Mouse (Mus musculus) mature B cell (primary cell): ENCODE measurements around the gene Kmt5a.
"Not testable (repeated sequence)": the region's sequence is repeated elsewhere in the genome, so short reads cannot be mapped to it uniquely, and the experiment has no call there.

Source experiments
- in situ Hi-C: fragments of 300-500 bp; cut with MboI; formaldehyde crosslinking; loops from 2 replicates; pipeline ENCODE4 v1.14.3; 2019

The Kmt5a gene

GRCm38 (mm10) chr5:124445621-124446293 is 6.0 kb downstream of the Kmt5a start:
- in situ Hi-C loops = no loop called here

- in situ Hi-C loops = no loop called here
These were observed 6.7 kb downstream of the Kmt5a start for GRCm38 (mm10) chr5:124446301-124446881.

DNA sequence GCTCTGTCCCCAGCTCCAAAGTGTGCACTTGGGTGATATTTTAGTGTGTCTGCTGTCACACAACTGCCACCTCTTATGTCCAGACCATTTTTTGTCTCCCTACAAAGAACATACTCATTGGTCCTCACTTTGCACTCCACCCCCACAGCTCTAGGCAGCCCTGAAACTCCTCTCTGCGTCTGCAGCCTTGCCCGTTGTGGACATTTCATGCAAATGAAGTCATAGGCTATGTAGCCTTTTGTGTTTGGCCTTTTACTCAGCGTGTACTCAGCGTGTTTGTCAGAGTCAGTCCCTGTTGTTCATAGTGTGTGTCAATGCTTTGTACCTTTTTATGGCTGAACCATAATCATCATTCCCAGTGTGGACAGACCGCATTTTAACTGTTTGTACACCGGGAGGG is 9.8 kb downstream of the Kmt5a start:
- in situ Hi-C loops = no loop called here

DNA sequence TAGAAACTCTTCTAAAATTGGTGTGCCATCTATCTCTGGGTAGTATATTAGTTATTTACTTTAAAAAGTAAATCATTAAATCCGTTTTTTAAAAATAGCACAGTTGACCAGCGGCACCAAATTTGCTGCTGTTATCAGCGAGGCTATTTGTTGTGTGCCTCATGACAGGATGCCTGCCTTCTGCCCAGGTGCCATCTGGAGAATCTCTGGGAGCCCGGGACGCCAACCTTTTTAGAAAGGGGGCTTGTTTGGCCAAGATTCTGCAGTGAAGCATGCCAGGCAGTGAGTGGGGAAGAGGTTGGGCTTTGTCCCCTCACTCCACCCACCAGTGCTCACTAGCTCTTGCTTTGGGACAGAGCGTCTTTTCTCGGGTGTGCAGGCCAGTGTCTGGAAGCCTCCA is 10.3 kb downstream of the Kmt5a start:
- in situ Hi-C loops = no loop called here

DNA sequence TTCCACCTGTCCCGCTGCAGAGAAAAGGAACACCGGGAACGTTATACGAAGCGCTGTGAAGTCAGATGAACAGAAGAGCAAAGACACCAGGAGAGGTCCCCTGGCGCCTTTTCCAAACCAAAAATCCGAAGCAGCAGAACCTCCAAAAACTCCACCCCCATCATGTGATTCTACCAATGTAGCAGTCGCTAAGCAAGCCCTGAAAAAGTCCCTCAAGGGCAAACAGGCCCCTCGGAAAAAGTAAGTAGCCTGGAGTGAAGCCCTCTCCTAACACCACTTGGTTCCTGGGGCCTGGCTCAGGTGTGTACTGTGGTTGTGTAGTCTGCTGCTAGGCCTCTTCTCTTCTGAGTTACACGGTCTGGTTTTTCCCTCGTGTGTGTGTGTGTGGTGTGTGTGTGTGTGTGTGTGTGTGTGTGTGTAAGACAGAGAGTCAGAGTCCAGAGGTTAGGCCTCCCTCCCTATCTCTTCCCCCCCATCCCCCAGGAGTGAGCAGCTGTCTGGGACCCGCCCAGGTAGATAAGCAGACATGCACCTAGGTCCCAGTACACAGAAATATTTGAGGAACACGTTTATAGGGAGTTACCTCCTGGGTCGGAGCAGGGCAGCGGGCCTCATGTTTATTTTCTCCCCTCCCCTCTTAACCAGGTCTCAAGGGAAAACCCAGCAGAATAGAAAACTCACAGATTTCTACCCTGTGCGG is 11.1 kb downstream of the Kmt5a start:
- in situ Hi-C loops = no loop called here

DNA sequence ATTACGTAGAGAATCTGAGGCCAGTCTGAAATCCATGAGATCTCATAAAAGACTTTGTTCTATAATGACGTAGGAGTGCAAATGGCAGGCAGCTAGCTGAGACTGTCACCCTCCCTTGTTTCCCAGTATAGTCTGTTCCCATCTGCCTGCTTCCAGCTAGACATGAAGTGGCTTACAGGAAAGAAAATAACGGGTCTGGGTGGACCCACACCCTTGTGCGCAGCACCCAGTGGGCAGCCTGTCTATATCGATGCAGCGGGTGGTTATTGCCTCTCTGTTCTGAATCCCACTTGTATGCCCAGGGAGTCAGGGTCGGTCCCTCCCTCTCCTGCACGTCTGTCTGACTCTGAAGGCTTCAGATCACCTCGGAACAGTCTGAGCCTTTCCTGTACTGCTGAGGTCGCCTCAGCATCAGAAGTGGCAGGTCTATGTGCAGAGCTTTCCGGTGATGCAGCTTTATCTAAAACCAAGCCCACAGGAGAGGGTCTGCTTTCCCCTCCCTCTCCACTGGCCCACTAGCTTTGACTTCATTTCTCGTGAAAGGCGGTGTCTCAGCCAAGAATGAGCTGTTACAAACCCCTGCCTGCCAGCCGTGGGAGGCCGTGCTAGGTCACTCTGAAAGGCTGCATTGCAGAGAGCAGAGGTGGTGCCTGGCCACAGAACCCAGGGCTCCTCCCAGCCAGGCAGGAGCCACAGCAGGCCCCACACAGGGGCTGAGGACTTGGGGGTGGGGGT is 12.9 kb downstream of the Kmt5a start:
- in situ Hi-C loops = no loop called here

DNA sequence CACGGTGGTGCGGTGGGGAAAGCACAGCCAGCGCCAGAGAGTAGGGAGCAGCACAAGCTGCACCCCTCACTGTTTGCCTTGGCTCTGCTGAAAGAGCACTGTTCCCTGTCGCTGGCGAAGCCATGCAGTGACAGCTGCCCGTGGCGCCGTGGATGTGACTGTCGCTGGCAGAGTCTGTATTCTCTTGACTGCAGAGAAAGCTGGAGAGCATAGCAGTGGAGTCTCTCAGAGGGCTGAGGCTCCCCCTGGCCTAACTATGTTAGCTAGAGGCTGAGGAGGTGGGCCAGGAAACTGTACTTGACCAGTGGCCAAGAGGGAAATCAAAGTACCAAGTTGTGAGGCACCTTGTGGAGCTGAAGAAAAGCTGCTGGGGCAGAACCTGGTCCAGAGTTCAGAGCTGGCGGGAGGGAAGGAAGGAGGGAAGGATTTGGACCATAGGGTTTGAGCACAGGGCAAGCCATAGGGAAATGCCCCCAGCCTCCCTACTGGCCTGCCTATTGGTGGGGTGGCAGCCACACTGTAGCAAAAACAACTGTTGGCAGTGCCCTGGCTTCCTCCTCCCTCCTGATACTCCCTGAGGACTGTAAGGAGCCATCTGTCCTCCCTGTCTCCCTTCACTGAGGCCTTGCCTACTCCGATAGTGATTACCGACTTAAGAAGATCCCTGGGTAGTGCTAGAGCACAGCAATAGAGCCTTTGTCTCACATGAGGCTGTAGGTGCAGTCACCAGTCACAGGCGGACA is 13.8 kb downstream of the Kmt5a start:
- in situ Hi-C loops = no loop called here

DNA sequence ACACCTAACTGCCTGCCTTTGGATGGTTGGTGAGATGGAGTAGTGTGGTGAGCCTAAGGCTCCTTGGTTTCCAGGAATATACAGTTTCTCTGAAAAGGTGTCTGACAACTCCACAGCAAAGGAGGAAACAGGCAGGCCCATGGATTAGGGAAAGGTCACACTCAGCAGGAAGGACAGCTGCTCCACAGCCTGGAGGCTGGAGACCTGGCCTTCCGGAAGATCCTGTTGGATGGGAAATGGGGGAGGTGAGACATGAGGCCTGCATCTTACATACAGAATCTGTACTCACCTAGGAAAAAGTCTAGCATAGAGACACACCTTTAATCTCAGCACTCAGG is 14.3 kb downstream of the Kmt5a start:
- in situ Hi-C loops = no loop called here

- in situ Hi-C loops = no loop called here
These were observed 17.0 kb downstream of the Kmt5a start for GRCm38 (mm10) chr5:124456762-124457161.

- in situ Hi-C loops = not testable (repeated sequence)
These were observed 21.2 kb downstream of the Kmt5a start for GRCm38 (mm10) chr5:124460922-124461321.

DNA sequence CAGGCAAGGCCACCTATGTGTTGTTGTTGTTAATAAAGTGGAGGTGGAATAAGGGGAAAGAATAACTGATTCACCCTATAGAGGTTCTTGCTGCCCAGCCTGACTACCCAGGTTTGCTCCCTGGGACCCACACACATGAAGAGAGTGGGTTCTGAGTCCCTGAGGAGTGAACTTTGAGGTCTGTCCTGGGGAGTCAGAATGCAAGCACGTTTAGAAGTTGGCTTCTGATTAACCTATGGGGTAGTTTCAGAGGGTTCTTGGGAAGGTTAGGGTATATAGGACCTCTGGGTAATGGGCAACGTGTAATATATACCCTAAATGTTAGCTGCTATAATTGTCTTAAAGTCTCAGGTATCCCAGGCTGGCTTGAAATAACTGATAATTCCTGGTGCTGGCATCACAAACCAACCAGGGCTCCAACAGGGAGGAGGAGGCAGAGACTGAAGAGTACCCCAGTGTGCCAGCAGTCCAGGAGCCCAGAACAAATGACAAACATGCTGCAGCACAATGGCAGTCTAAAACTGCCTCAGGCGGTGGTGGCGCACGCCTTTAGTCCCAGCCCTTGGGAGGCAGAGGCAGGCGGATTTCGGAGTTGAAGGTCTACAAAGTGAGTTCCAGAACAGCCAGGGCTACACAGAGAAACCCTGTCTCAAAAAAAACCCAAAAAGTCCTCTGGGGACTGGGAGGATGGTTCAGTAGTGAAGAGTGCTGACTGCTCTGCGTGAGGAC is 22.7 kb downstream of the Kmt5a start:
- in situ Hi-C loops = no loop called here

- in situ Hi-C loops = no loop called here
These were observed 23.7 kb downstream of the Kmt5a start for GRCm38 (mm10) chr5:124463462-124463861.

GRCm38 (mm10) chr5:124464905-124465304 is 25.2 kb downstream of the Kmt5a start:
- in situ Hi-C loops = no loop called here

GRCm38 (mm10) chr5:124467766-124468165 is 28.0 kb downstream of the Kmt5a start:
- in situ Hi-C loops = no loop called here

DNA sequence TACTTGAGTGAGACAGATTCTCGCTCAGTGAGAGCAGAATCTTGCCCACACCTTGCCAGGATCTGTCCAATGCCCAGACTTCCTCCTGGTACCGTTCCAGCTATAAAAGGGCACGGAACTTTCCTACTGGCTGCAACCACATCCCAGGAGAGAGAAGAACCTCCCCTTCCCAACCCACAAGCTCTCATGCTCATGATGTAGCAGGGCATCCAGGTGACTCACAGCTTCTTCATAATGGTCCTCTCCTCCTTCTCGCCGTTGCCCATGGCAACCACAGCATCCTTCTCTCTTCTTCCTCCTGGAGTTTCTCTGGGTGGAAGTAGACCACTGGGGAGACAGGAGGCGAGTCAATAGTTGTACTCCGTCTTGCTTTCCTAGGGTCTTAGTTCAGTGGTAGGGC is 28.6 kb downstream of the Kmt5a start:
- in situ Hi-C loops = no loop called here

DNA sequence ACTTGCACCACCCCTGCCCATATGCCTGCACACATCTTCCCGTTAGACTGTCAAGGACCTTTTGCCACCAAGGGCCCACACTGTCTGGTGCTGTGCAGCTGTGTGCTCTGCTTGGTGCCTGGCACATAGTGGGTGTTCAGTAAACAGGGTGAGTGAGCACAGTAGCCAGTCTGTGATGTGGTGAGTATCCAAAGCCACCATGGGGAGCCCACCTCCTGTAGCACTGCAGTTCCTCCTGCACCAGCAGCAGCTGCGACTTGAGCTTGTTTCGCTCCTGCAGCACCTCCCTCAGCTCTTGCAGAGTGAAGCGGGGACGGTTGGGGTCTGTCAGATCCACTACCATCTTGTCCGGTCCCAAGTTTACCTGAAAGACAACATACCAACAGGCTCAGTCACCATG is 29.8 kb downstream of the Kmt5a start:
- in situ Hi-C loops = no loop called here

- in situ Hi-C loops = no loop called here
These were observed 31.0 kb downstream of the Kmt5a start for GRCm38 (mm10) chr5:124470591-124471171.

- in situ Hi-C loops = no loop called here
These were observed 39.1 kb downstream of the Kmt5a start for GRCm38 (mm10) chr5:124478873-124479204.

GRCm38 (mm10) chr5:124480119-124480518 is 40.4 kb downstream of the Kmt5a start:
- in situ Hi-C loops = loop anchor here (10.0 kb wide), 1 partner anchor 55 kb away; the partner anchor contains the start of gene Rilpl1

- in situ Hi-C loops = loop anchor here (10.0 kb wide), 1 partner anchor 53 kb away; the partner anchor contains the start of gene Rilpl1
These were observed 42.0 kb downstream of the Kmt5a start for GRCm38 (mm10) chr5:124481714-124482113.

DNA sequence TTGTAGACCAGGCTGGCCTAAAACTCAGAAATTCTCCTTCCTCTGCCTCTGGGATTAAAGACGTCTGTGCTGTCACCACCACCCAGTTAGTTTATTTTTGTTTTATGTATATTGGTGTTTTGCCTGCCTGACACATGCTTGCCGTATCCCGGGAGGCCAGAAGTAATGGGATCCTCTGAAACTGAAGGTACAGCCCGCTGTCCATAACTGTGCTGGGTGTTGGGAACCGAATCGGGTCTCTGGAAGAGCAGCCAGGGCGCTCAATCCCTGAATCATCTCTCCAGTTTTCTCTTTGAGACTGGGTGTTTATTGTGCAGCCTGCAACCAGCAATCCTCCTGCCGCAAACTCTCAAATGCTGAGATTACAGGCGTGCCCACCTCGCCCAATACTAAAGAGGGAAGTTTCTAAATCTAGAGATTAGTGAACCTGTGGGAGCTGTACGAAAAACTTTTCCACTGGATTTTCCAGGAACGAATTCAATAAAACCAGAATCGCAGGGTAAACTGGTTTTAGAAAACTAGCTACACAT is 42.8 kb downstream of the Kmt5a start:
- in situ Hi-C loops = loop anchor here (10.0 kb wide), 1 partner anchor 52 kb away; the partner anchor contains the start of gene Rilpl1
